Mouse (Mus musculus) hindbrain, embryonic 11.5 days (tissue): ENCODE results near the gene Agpat3. TPM values are rescaled to one million over a fixed set of nuclear protein-coding genes. Genes with fewer than 3 reads are reported as not detected.

Experiments
- ATAC-seq: fragments of 200-750 bp; cut with Nextera tagmentation; 2 replicates; pipeline ENCODE4 v1.8.0; 2017; ENCODE audit warnings: mild to moderate bottlenecking, moderate TSS enrichment, moderate library complexity; ENCODE audit not compliant: low FRiP score
- DNase-seq: peaks from one replicate; pipeline ENCODE4 v3.0.0-alpha.2; 2015; ENCODE audit warnings: low spot score
- H3K27ac ChIP-seq: fragments of 300-500 bp; sonication (generic); 2 replicates; pipeline ENCODE4 v1.5.1; 2014; ENCODE audit warnings: mild to moderate bottlenecking, low read depth, low read length
- H3K27me3 ChIP-seq: fragments of 300-500 bp; sonication (generic); 2 replicates; pipeline ENCODE4 v1.6.1; 2014; ENCODE audit warnings: mild to moderate bottlenecking, low read length, moderate library complexity, mixed read lengths; ENCODE audit not compliant: control insufficient read depth, insufficient read depth
- H3K36me3 ChIP-seq: fragments of 300-500 bp; sonication (generic); 2 replicates; pipeline ENCODE4 v1.6.1; 2014; ENCODE audit warnings: mild to moderate bottlenecking, low read length, moderate library complexity, mixed read lengths; ENCODE audit not compliant: control insufficient read depth, insufficient read depth
- H3K4me1 ChIP-seq: fragments of 300-500 bp; sonication (generic); replicated peaks from 2 replicates; pipeline ENCODE4 v1.6.1; 2014; ENCODE audit warnings: low read length, mixed read lengths; ENCODE audit not compliant: control insufficient read depth, insufficient read depth
- H3K4me2 ChIP-seq: fragments of 300-500 bp; sonication (generic); replicated peaks from 2 replicates; pipeline ENCODE4 v1.6.1; 2014; ENCODE audit warnings: mild to moderate bottlenecking, low read depth, low read length
- H3K4me3 ChIP-seq: fragments of 300-500 bp; sonication (generic); 2 replicates; pipeline ENCODE4 v1.5.1; 2014; ENCODE audit warnings: low read depth, low read length
- H3K9ac ChIP-seq: fragments of 300-500 bp; sonication (generic); 2 replicates; pipeline ENCODE4 v1.6.1; 2014; ENCODE audit warnings: low read depth, low read length
- H3K9me3 ChIP-seq: fragments of 300-500 bp; sonication (generic); 2 replicates; pipeline ENCODE4 v1.6.1; 2016; ENCODE audit warnings: low read length; ENCODE audit not compliant: control insufficient read depth
- whole genome bisulfite sequencing: fragments of 180-500 bp; shearing (Covaris S2); extraction: QIAGEN DNeasy Blood & Tissue Kit; methylation state at CpG from one replicate; pipeline ENCODE4 v1.1.7; 2014; 5-methylcytosine and 5-hydroxymethylcytosine counted together
- polyA plus RNA-seq: library from polyadenylated mRNA; unstranded; fragments of >200 nt; fragmentation: Nextera tagmentation; extraction: Ambion mirVana; gene quantifications from 2 replicates; pipeline ENCODE4 v1.2.1, GENCODE M21; 2014

The Agpat3 gene
- polyA plus RNA-seq, 1 experiment from 2014 or later: 46.0 TPM

- H3K27ac ChIP-seq: no peak overlapping the region
- no peak overlapping the region for H3K4me3 ChIP-seq
- no peak overlapping the region for H3K4me2 ChIP-seq
- 73% methylated on average over 1 of the region's 1 CpGs for WGBS
- DNase-seq: no peak
- no peaks in the 10 kb centered on the region for H3K27me3 ChIP-seq
- H3K36me3 ChIP-seq: no peaks in the 10 kb centered on the region
- H3K9ac ChIP-seq: no peak overlapping the region
- peaks cover 4% of the 10 kb centered on the region; the same call in 1 of the 2 replicates for H3K4me1 ChIP-seq
- ATAC-seq: no peak
- no peaks in the 10 kb centered on the region for H3K9me3 ChIP-seq
These were observed 3.8 kb upstream of the Agpat3 start for GRCm38 (mm10) chr10:78355931-78356593.

DNA sequence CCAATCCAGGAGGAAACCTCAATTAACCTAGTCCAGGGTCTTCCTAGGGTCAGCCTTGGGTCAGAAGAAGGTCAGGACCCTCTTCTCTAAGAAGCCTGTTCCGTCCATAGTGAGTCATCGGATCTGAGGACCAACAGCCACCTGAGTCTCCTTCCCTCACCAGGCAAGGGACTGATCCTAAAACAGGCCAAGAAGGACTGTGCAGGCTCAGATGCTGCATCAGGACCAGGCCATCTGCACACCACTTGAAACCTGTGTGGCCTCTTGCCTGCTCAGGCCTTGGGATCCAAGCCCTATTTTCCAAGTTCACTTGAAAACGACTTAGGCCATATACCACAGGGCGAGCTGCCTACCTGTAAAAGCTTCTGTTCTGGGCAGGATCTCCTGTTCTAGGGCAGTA is 907 bp upstream of the Agpat3 start:
- H3K27me3 ChIP-seq: no peaks in the 10 kb centered on the region
- DNase-seq (no peak), ATAC-seq (no peak)
- H3K9me3 ChIP-seq: no peaks in the 10 kb centered on the region
- no peak overlapping the region for H3K9ac ChIP-seq
- 57% methylated on average over 4 of the region's 4 CpGs for WGBS
- peaks cover 8% of the 10 kb centered on the region for H3K4me1 ChIP-seq
- H3K27ac ChIP-seq: no peak overlapping the region
- no peak overlapping the region for H3K4me3 ChIP-seq
- H3K36me3 ChIP-seq: no peaks in the 10 kb centered on the region
- H3K4me2 ChIP-seq: no peak overlapping the region

- Histone ChIP-seq H3K9ac (peak overlapping the region; percentile 97), H3K27ac (no peak overlapping the region), H3K4me1 (peaks cover 8% of the 10 kb centered on the region), H3K4me3 (peak overlapping the region; percentile 92), H3K27me3 (no peaks in the 10 kb centered on the region), H3K36me3 (no peaks in the 10 kb centered on the region), H3K4me2 (peak overlapping the region; percentile 85), H3K9me3 (no peaks in the 10 kb centered on the region)
- peak; percentile 41 for ATAC-seq
- WGBS: 18% methylated on average over 8 of the region's 8 CpGs
- DNase-seq: no peak
These were observed 359 bp upstream of the Agpat3 start for GRCm38 (mm10) chr10:78352666-78353030.

- H3K4me2 ChIP-seq: peak overlapping the region; percentile 85
- H3K4me3 ChIP-seq: peak overlapping the region; percentile 92
- H3K27me3 ChIP-seq: no peaks in the 10 kb centered on the region
- no peaks in the 10 kb centered on the region for H3K9me3 ChIP-seq
- peak overlapping the region; percentile 97 for H3K9ac ChIP-seq
- DNase-seq (no peak), ATAC-seq (no peak)
- H3K36me3 ChIP-seq: no peaks in the 10 kb centered on the region
- peaks cover 8% of the 10 kb centered on the region for H3K4me1 ChIP-seq
- H3K27ac ChIP-seq: peak overlapping the region; percentile 61; the same call in 1 of the 2 replicates
- 3% methylated on average over 13 of the region's 13 CpGs for WGBS
These were observed 764 bp downstream of the Agpat3 start for GRCm38 (mm10) chr10:78351564-78351886.

- peak overlapping the region; percentile 85 for H3K4me2 ChIP-seq
- peak overlapping the region; percentile 97 for H3K9ac ChIP-seq
- H3K9me3 ChIP-seq: no peaks in the 10 kb centered on the region
- H3K4me3 ChIP-seq: peak overlapping the region; percentile 92
- H3K27me3 ChIP-seq: no peaks in the 10 kb centered on the region
- 31% methylated on average over 6 of the region's 6 CpGs for WGBS
- H3K27ac ChIP-seq: no peak overlapping the region
- peaks cover 8% of the 10 kb centered on the region for H3K4me1 ChIP-seq
- H3K36me3 ChIP-seq: no peaks in the 10 kb centered on the region
- ATAC-seq (no peak), DNase-seq (peak; percentile 3)
These were observed 1.3 kb downstream of the Agpat3 start for GRCm38 (mm10) chr10:78350796-78351556.

GRCm38 (mm10) chr10:78349464-78350165 is 2.7 kb downstream of the Agpat3 start:
- DNase-seq (no peak), ATAC-seq (no peak)
- no peak overlapping the region for H3K4me2 ChIP-seq
- H3K4me1 ChIP-seq: peaks cover 8% of the 10 kb centered on the region
- H3K9me3 ChIP-seq: no peaks in the 10 kb centered on the region
- H3K36me3 ChIP-seq: no peaks in the 10 kb centered on the region
- H3K27ac ChIP-seq: no peak overlapping the region
- H3K4me3 ChIP-seq: no peak overlapping the region
- no peaks in the 10 kb centered on the region for H3K27me3 ChIP-seq
- 49% methylated on average over 15 of the region's 15 CpGs for WGBS
- no peak overlapping the region; the same call in 1 of the 2 replicates for H3K9ac ChIP-seq

DNA sequence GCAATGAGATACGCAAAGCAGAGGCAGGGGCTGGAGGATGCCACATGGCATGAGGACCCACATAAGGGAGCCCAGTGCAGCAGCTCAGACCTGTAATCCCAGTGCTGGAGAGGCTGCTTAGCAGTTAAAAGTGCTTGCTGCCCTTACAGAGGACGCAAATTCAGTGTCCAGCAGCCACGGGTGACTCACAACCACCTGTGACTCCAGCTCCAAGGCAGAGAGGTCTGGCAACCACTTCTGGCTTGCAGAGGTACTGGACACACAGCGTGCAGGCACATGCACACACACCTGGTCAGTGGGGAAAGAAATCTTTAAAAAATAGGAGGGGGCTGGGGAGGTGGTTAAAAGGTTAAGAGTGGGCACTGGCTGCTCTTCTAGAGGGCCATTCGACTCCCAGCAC is 4.1 kb downstream of the Agpat3 start:
- H3K27ac ChIP-seq: no peak overlapping the region
- no peaks in the 10 kb centered on the region for H3K36me3 ChIP-seq
- peaks cover 8% of the 10 kb centered on the region for H3K4me1 ChIP-seq
- no peaks in the 10 kb centered on the region for H3K9me3 ChIP-seq
- H3K4me3 ChIP-seq: no peak overlapping the region
- WGBS: 92% methylated on average over 5 of the region's 5 CpGs
- DNase-seq (no peak), ATAC-seq (no peak)
- no peak overlapping the region for H3K4me2 ChIP-seq
- H3K9ac ChIP-seq: no peak overlapping the region
- H3K27me3 ChIP-seq: no peaks in the 10 kb centered on the region

GRCm38 (mm10) chr10:78347486-78347885 is 4.8 kb downstream of the Agpat3 start:
- H3K27ac ChIP-seq: no peak overlapping the region
- H3K36me3 ChIP-seq: no peaks in the 10 kb centered on the region
- peaks cover 4% of the 10 kb centered on the region; the same call in 1 of the 2 replicates for H3K4me1 ChIP-seq
- no peak overlapping the region for H3K9ac ChIP-seq
- H3K9me3 ChIP-seq: no peaks in the 10 kb centered on the region
- H3K4me3 ChIP-seq: no peak overlapping the region
- H3K4me2 ChIP-seq: no peak overlapping the region
- 76% methylated on average over 6 of the region's 6 CpGs for WGBS
- DNase-seq (no peak), ATAC-seq (no peak)
- H3K27me3 ChIP-seq: no peaks in the 10 kb centered on the region
